Mouse (Mus musculus) bone marrow, adult 2 months (tissue): ENCODE data around the gene Gfra4. TPM values are rescaled to one million over a fixed set of nuclear protein-coding genes. Genes with fewer than 3 reads are reported as not detected.

ENCODE experiments used
- H3K27ac ChIP-seq: fragments of 200-500 bp; 2 replicates; pipeline ENCODE4 v1.5.1; 2012; ENCODE audit warnings: low read depth, mild to moderate bottlenecking, control low read depth, inconsistent platforms, low read length; ENCODE audit not compliant: control insufficient read depth, poor library complexity, insufficient read depth
- H3K4me1 ChIP-seq: fragments of 200-500 bp; 2 replicates; pipeline ENCODE4 v1.6.1; 2011; ENCODE audit warnings: low read length; ENCODE audit not compliant: control insufficient read depth, insufficient read depth
- H3K4me3 ChIP-seq: fragments of 200-500 bp; replicated peaks from 2 replicates; pipeline ENCODE3; 2011; ENCODE audit warnings: mild to moderate bottlenecking, low read depth, low read length, control low read depth; ENCODE audit not compliant: control insufficient read depth
- CTCF ChIP-seq: fragments of 200-500 bp; IDR thresholded peaks from 2 replicates; pipeline ENCODE4 v1.5.1; 2011; ENCODE audit warnings: low read length, control low read depth; ENCODE audit not compliant: control insufficient read depth, insufficient read depth
- POLR2A ChIP-seq: fragments of 200-500 bp; IDR thresholded peaks from 2 replicates; pipeline ENCODE4 v1.6.1; 2011; ENCODE audit warnings: low read depth, mild to moderate bottlenecking, control low read depth, low read length, borderline replicate concordance; ENCODE audit not compliant: control insufficient read depth
- WGBS: fragments of 180-500 bp; shearing (Covaris S2); methylation state at CpG from one replicate; pipeline ENCODE4 v1.1.7; 2018; 5-methylcytosine and 5-hydroxymethylcytosine counted together
- polyA plus RNA-seq: library from polyadenylated mRNA; stranded (reverse); fragments of >200 nt; gene quantifications from 2 replicates; pipeline ENCODE4 v1.2.4, GENCODE M21; 2011; ENCODE audit warnings: low replicate concordance; ENCODE audit not compliant: missing spikeins, insufficient read depth, insufficient read length

Gene Gfra4
- polyA plus RNA-seq, 1 experiment: 2.7 TPM

GRCm38 (mm10) chr2:131067481-131067880 lies 24.6 kb upstream of the Gfra4 start:
- Histone ChIP-seq H3K4me3 (no peak overlapping the region), H3K27ac (no peak overlapping the region), H3K4me1 (no peaks in the 10 kb centered on the region)
- 33% methylated on average over 6 of the region's 6 CpGs for WGBS
- TF ChIP-seq POLR2A (no peak), CTCF (no peak)

DNA sequence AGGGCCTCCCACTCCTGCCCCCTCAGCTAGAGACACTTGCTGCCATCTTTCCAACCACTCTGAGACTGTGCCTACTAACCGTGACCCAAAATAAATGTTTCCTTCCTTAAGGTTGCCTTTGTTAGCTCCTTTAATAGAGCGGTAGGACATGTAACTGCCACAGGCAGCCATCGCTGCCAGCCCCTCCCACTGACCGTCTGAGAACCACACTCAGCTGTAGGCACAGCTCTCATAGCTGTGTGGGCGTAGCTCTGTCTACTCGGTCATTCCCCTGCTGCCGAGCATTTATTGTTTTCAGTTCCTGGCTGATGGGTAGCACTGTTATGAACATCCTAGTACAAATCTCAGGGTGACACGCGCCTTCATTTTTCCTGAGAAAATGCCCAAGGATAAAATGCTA lies 23.5 kb upstream of the Gfra4 start:
- Histone ChIP-seq H3K4me1 (no peaks in the 10 kb centered on the region), H3K4me3 (no peak overlapping the region), H3K27ac (no peak overlapping the region)
- 61% methylated on average over 9 of the region's 9 CpGs for WGBS
- TF ChIP-seq CTCF (no peak), POLR2A (no peak)

- Histone ChIP-seq H3K27ac (no peak within 1 kb of the TSS), H3K4me1 (no peaks in the 10 kb centered on the region), H3K4me3 (no peak within 1 kb of the TSS)
- TF ChIP-seq POLR2A: no peak
- TF ChIP-seq CTCF: no peak
- 6% methylated on average over 21 of the region's 27 CpGs for WGBS
Measured at GRCm38 (mm10) chr2:131063404-131063864, 20.5 kb upstream of the Gfra4 start, which contains the start of gene Adam33. Gene Adam33 (minus strand): TSS chr2:131063814.

DNA sequence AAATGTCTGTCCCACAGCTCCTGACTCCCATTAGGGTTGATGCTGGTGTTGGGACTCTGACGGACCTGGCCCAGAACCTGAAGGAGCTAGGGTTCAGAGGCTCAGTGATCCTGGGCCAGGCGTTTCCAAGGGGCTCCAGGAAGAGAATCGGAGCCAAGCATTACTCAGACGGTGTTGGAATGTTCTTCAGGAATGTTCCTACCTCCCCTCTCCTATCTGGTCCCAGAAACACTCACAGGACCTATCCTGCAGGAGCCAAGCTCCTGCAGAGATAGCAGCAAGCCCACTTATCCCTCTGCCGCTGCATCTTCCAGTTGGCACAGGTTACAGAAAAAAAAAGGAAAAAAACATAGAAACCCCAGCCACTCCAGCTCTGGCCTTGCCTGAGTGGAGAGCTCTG lies 18.7 kb upstream of the Gfra4 start:
- TF ChIP-seq POLR2A (no peak), CTCF (no peak)
- WGBS: 74% methylated on average over 5 of the region's 5 CpGs

DNA sequence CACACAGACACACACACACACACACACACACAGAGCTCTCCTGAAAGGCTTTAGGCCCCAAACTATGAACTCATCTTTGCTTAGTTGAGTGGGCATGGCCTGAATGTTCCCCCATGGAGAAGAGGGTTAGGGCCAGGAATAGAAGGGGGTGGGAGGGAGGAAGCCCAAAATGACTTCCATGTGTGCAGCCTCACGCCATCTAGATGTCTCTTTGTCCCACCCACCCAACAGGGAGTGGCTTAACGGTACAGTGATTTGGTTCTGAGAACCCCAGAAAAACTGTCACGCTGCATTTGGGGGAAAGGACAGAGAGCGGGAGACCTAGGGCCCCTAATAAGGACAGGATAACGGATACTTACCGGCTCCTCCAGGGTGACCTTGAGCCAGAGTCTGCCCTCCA lies 17.9 kb upstream of the Gfra4 start:
- Histone ChIP-seq H3K27ac (no peak overlapping the region), H3K4me3 (no peak overlapping the region), H3K4me1 (no peaks in the 10 kb centered on the region)
- TF ChIP-seq CTCF (no peak), POLR2A (no peak)
- 75% methylated on average over 6 of the region's 6 CpGs for WGBS

More for the DNA sequence above, 18.7 kb upstream of the Gfra4 start:
- Histone ChIP-seq H3K27ac (no peak overlapping the region), H3K4me3 (no peak overlapping the region), H3K4me1 (no peaks in the 10 kb centered on the region)

GRCm38 (mm10) chr2:131059781-131060540 lies 17.1 kb upstream of the Gfra4 start:
- H3K4me3 ChIP-seq: no peak overlapping the region
- H3K27ac ChIP-seq: no peak overlapping the region
- no peaks in the 10 kb centered on the region for H3K4me1 ChIP-seq
- no peak for TF ChIP-seq POLR2A
- TF ChIP-seq CTCF: no peak
- WGBS: 72% methylated on average over 9 of the region's 9 CpGs

GRCm38 (mm10) chr2:131059377-131059776 lies 16.5 kb upstream of the Gfra4 start:
- no peak overlapping the region for H3K4me3 ChIP-seq
- 47% methylated on average over 1 of the region's 1 CpGs for WGBS
- no peak overlapping the region for H3K27ac ChIP-seq
- TF ChIP-seq CTCF (no peak), POLR2A (no peak)
- H3K4me1 ChIP-seq: no peaks in the 10 kb centered on the region

DNA sequence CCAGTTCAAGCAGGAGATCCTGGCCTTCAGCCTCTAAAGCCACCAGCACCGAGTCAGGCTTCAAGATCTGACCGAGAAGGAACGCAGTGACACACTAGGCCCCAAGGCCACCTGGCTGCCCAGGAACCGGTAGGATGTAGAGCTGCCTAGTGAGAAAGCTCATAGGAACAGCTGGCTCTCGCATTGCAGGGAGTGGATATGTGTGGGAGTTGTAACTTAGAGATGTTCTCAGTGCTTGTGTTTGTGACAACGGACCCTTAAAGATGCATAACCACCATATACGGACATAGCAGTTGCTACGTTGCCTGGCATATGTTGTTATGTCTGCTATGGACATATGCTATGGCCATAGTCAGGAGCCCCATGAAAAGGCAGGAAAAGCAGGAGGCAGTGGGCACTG lies 15.8 kb upstream of the Gfra4 start:
- H3K27ac ChIP-seq: no peak overlapping the region
- 90% methylated on average over 8 of the region's 8 CpGs for WGBS
- H3K4me3 ChIP-seq: no peak overlapping the region
- TF ChIP-seq POLR2A: no peak
- no peak for TF ChIP-seq CTCF
- no peaks in the 10 kb centered on the region for H3K4me1 ChIP-seq

GRCm38 (mm10) chr2:131056191-131056590 lies 13.3 kb upstream of the Gfra4 start:
- TF ChIP-seq CTCF: peak; percentile 49
- no peak for TF ChIP-seq POLR2A
- Histone ChIP-seq H3K4me1 (peaks cover 1% of the 10 kb centered on the region; the same call in 1 of the 2 replicates), H3K27ac (no peak overlapping the region), H3K4me3 (no peak overlapping the region)
- 2% methylated on average over 10 of the region's 10 CpGs for WGBS
